Mouse (Mus musculus) sigmoid colon, adult 10 weeks (tissue): ENCODE measurements around the gene Cxcl16. TPM values are rescaled to one million over a fixed set of nuclear protein-coding genes. Genes with fewer than 3 reads are reported as not detected.

Experiments
- polyA plus RNA-seq: library from polyadenylated mRNA; stranded (reverse); fragments of 350-450 nt; fragmentation: Illumina TruSeq; extraction: RNeasy Lipid Tissue Mini Kit (QIAGEN cat#74804); gene quantifications from one replicate; pipeline ENCODE4 v1.2.3, GENCODE M21; 2014; ENCODE audit warnings: low read depth, low replicate concordance

The Cxcl16 gene
- polyA plus RNA-seq, result 12.0 TPM

DNA sequence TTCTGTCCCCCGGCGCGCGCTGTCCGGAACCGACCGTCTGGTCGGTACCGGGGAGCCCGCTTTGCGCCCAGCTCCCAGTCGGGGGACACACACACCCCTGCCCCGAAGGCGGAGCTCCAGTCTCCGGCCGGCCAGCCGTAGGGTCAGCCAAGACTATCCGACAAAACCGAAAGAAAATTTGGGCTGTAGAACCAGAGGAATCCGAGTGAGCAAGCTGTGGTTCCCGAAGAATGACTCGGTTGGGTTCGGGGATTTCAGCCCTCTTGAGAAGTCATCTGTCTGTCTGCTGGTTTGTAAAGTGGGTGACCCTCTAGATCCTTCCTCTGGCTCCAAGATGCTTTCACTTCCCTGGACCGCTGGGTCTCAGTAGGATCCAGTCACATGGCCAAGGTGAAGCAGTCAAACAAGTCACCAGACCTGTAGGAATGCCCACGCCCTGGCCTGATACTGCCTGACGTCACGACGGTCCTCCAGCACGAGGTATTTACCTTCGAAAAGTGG is at the start of gene Cxcl16:
Gene Cxcl16 (minus strand): TSS at position 384 of the 501 bp plus-strand sequence.

GRCm38 (mm10) chr11:70504970-70505369 is 45.2 kb upstream of the Cxcl16 start, which contains the start of gene Tm4sf5:
Tm4sf5 (plus strand) TSS chr11:70505244.

GRCm38 (mm10) chr11:70458688-70459600 is 840 bp downstream of the Cxcl16 start, which contains the start of gene Zmynd15:
Zmynd15 (plus strand) TSS chr11:70459433.

GRCm38 (mm10) chr11:70451797-70452498 is 7.8 kb downstream of the Cxcl16 start, which contains the start of gene Med11:
Med11 (plus strand) TSS chr11:70451919.

GRCm38 (mm10) chr11:70432048-70432894 is 27.5 kb downstream of the Cxcl16 start, which contains the start of gene Arrb2:
Arrb2 (plus strand) TSS chr11:70432635.

GRCm38 (mm10) chr11:70409594-70410296 is 50.0 kb downstream of the Cxcl16 start, which contains the start of gene Pelp1:
Pelp1 (minus strand) TSS chr11:70410031.

Other genes starting within 250 kb of the Cxcl16 start
- 0.69 TPM for gene Slc16a11, start 247.2 kb downstream of the Cxcl16 start, polyA plus RNA-seq
- 3.1 TPM for gene Slc16a13, start 238.9 kb downstream of the Cxcl16 start, polyA plus RNA-seq
- 2.3 TPM for gene Bcl6b, start 230.2 kb downstream of the Cxcl16 start, polyA plus RNA-seq
- 1.8 TPM for gene 0610010K14Rik, start 222.1 kb downstream of the Cxcl16 start, polyA plus RNA-seq
- gene Gm21988, start 220.2 kb downstream of the Cxcl16 start, polyA plus RNA-seq, result 0.69 TPM
- gene Rnasek, start 220.1 kb downstream of the Cxcl16 start, polyA plus RNA-seq, result 24.0 TPM
- 1.3 TPM for gene Alox12, start 204.6 kb downstream of the Cxcl16 start, polyA plus RNA-seq
- gene Alox12e, start 137.4 kb downstream of the Cxcl16 start, polyA plus RNA-seq, result not detected
- gene Alox15, start 108.0 kb downstream of the Cxcl16 start, polyA plus RNA-seq, result 5.9 TPM
- 6.3 TPM for gene Pelp1, start 50.0 kb downstream of the Cxcl16 start, polyA plus RNA-seq
- 0.47 TPM for gene Arrb2, start 27.3 kb downstream of the Cxcl16 start, polyA plus RNA-seq
- gene Med11, start 8.1 kb downstream of the Cxcl16 start, polyA plus RNA-seq, result 8.1 TPM
- 0.28 TPM for gene Zmynd15, start 551 bp downstream of the Cxcl16 start, polyA plus RNA-seq
- gene Tm4sf5, start 45.3 kb upstream of the Cxcl16 start, polyA plus RNA-seq, result 1.6 TPM
- not detected for gene Vmo1, start 54.6 kb upstream of the Cxcl16 start, polyA plus RNA-seq
- not detected for gene Gltpd2, start 59.2 kb upstream of the Cxcl16 start, polyA plus RNA-seq
- gene Psmb6, start 65.4 kb upstream of the Cxcl16 start, polyA plus RNA-seq, result 16.2 TPM
- gene Gm40193, start 73.0 kb upstream of the Cxcl16 start, polyA plus RNA-seq, result not detected
- gene Pld2, start 80.1 kb upstream of the Cxcl16 start, polyA plus RNA-seq, result 0.85 TPM
- 4.6 TPM for gene Mink1, start 102.9 kb upstream of the Cxcl16 start, polyA plus RNA-seq
- gene 4930544D05Rik, start 155.9 kb upstream of the Cxcl16 start, polyA plus RNA-seq, result not detected
- gene Chrne, start 159.2 kb upstream of the Cxcl16 start, polyA plus RNA-seq, result not detected
- not detected for gene Gp1ba, start 179.1 kb upstream of the Cxcl16 start, polyA plus RNA-seq
- 43.3 TPM for gene Rnf167, start 187.3 kb upstream of the Cxcl16 start, polyA plus RNA-seq
- gene Slc25a11, start 187.5 kb upstream of the Cxcl16 start, polyA plus RNA-seq, result 26.7 TPM
- gene Pfn1, start 194.7 kb upstream of the Cxcl16 start, polyA plus RNA-seq, result 141 TPM
- 22.6 TPM for gene Eno3, start 197.2 kb upstream of the Cxcl16 start, polyA plus RNA-seq
- gene Spag7, start 209.4 kb upstream of the Cxcl16 start, polyA plus RNA-seq, result 18.2 TPM
- 2.2 TPM for gene Camta2, start 228.1 kb upstream of the Cxcl16 start, polyA plus RNA-seq
- gene Inca1, start 240.2 kb upstream of the Cxcl16 start, polyA plus RNA-seq, result 0.85 TPM
- 24.2 TPM for gene Kif1c, start 240.6 kb upstream of the Cxcl16 start, polyA plus RNA-seq